24 mouse cellular contexts compared by ENCODE assay signal in the genomic region with DNA sequence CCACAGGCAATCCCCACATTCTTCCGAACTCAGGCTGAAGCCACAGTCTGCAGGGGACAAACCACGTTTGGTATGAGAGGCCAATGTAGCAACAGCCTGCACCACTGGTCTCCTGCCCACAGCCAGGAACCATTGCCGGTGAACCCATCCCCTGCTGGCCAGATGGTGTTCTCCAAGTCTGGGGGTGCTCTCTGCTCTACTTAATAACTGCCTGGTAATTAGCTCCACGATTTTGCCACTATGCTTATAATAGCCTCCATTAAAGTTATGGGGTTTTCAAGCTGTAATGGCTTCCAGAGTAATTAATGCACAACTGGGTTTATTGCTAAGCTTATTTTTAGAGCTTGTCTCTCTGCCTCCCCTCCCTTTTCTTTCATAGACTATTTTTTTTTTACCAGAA. TPM values are rescaled to one million over a fixed set of nuclear protein-coding genes. Genes with fewer than 3 reads are reported as not detected.
"Had no signal": no experiment of that assay in that cellular context is flagged by ENCODE, and none has a peak within 500 bp of the region (broad histone marks: within the 10 kb centered on the region; RNA-seq: fewer than 3 reads in every experiment).

No protein-coding gene starts in this region.

- H3K4me1 ChIP-seq: liver, embryonic 13.5 days had no signal

- H3K27me3 ChIP-seq: liver, embryonic 13.5 days had no signal

- H3K9ac ChIP-seq: liver, embryonic 13.5 days had no signal

- H3K4me3 ChIP-seq: left cerebral cortex, adult 2 months; liver, embryonic 13.5 days; myocyte had no signal

- H3K9me3 ChIP-seq: liver, embryonic 13.5 days had no signal

- H3K27ac ChIP-seq: left cerebral cortex, adult 2 months; liver, embryonic 13.5 days; stomach, postnatal 0 days had no signal

- H3K36me3 ChIP-seq: liver, embryonic 13.5 days had no signal

- DNase-seq: kidney, adult 18-20 months; kidney, adult 9 months; kidney, postnatal 14 days; kidney, postnatal 4 days; layer of hippocampus, postnatal 36 days; liver, embryonic 13.5 days; lung, adult 2 months; lung, postnatal 14 days; lung, postnatal 4 days; midbrain, embryonic 14.5 days; thymus, adult 2 months; thymus, postnatal 14 days; thymus, postnatal 4 days had no signal

- H3K4me2 ChIP-seq: liver, embryonic 13.5 days; midbrain, embryonic 11.5 days had no signal

RNA-seq across cellular contexts. Expression of a gene that starts 15.4 kb away (rescaled TPM):
- total RNA-seq: liver, adult 2 months; megakaryocyte progenitor cell, adult 5-6 weeks; megakaryocyte-erythroid progenitor cell, adult 5-6 weeks; monocyte, adult 5-6 weeks had no signal
- polyA plus RNA-seq: liver, adult 2 months; liver, embryonic 13.5 days; liver, embryonic 16.5 days; lung, embryonic 16.5 days; myocyte; small intestine, adult 2 months had no signal

RNA-seq across cellular contexts. Expression of a gene that starts 57.4 kb away (rescaled TPM):
- total RNA-seq: megakaryocyte-erythroid progenitor cell, adult 5-6 weeks; monocyte, adult 5-6 weeks had no signal
- polyA plus RNA-seq: liver, adult 2 months; myocyte had no signal
